Mouse (Mus musculus) liver, embryonic 14.5 days (tissue): ENCODE measurements at regions not wholly inside any gene's neighbourhood (a gene's known extent, or its start where the extent isn't known, plus 50 kb on each side); places are given as distances from the start of the nearest gene placed in this dataset.

Experiments
- CTCF ChIP-seq: IDR thresholded peaks from 2 replicates; pipeline ENCODE4 v1.5.1; 2016; ENCODE audit warnings: antibody characterized with exemption, low read depth, control low read depth
- EP300 ChIP-seq: IDR thresholded peaks from 2 replicates; pipeline ENCODE4 v1.6.1; 2016; ENCODE audit warnings: antibody characterized with exemption, low read depth

- no peak for TF ChIP-seq CTCF
- TF ChIP-seq EP300, result no peak
Observed at GRCm38 (mm10) chr12:92405506-92405905, 556.5 kb upstream of the Sel1l start.
